ENCODE assay signal across 26 mouse cellular contexts in the genomic region with DNA sequence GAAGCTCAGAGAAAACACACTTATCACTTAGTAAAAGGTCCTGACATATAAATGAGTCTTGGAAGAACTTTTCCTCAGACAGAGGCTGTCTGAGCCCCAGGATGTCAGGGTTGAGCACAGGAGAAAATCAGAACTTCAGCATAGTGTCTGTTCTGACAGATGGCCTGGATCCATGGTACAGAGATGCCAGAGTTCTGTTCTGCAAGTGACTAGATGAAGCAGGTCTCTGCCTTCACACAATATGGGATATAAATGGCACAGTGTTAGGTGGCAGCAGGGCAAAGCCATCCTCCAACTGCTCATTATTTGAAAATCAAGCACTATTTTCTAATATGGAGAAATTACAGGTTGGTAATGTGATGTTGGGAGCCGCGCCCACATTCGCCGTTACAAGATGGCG.
A peak's percentile ranks its signal among the peaks of the same experiment; 100 is the strongest.
DNase-seq lines count a peak whose midpoint lies in the region; TF ChIP-seq lines count a peak whose summit lies in the region.
"Had no signal": no experiment of that assay in that cellular context is flagged by ENCODE, and none has a peak within 500 bp of the region (broad histone marks: within the 10 kb centered on the region; RNA-seq: fewer than 3 reads in every experiment).

No protein-coding gene starts in this region.

- peak overlapping the region; percentile 55 for H3K27ac ChIP-seq in layer of hippocampus, adult 2 months
- H3K27ac ChIP-seq: embryonic facial prominence, embryonic 10.5 days; embryonic facial prominence, embryonic 13.5 days; forebrain, embryonic 12.5 days; forebrain, embryonic 15.5 days; heart, adult 2 months; heart, embryonic 10.5 days; heart, embryonic 13.5 days; hindbrain, embryonic 14.5 days had no signal

- TF ChIP-seq CTCF in layer of hippocampus, adult 2 months (conservative IDR thresholded peaks at IDR 0.05) = no peak

- DNase-seq in layer of hippocampus, adult 2 months (ENCODE audit: low spot score in 2 of 2) = peak; percentile 46 to 49
- peak; percentile 33 for DNase-seq in layer of hippocampus, adult 9-10 months (ENCODE audit: low spot score)
- peak; percentile 23 to 82 for DNase-seq in layer of hippocampus, postnatal 14 days (ENCODE audit: low spot score in 2 of 2)
- DNase-seq in liver = no peak
- no peak for DNase-seq in embryo, embryonic 10 days (ENCODE audit: low spot score)
- DNase-seq in lung, postnatal 25 days (ENCODE audit: low spot score) = no peak
- DNase-seq: adrenal gland, adult 2 months; adrenal gland, postnatal 14 days; cerebellum, adult 11 months; cerebellum, adult 2 months; cerebellum, adult 9-11 months; cerebellum, postnatal 25 days; embryo, embryonic 11 days; gastrocnemius, postnatal 10 days; gastrocnemius, postnatal 36 days; heart, adult 2 months; heart, postnatal 14 days; heart, postnatal 4 days had no signal

- no peak overlapping the region for H3K4me3 ChIP-seq in layer of hippocampus, adult 2 months
- H3K4me3 ChIP-seq: embryonic facial prominence, embryonic 10.5 days; embryonic facial prominence, embryonic 13.5 days; erythroblast, embryonic 14.5 days; forebrain, embryonic 12.5 days; forebrain, embryonic 15.5 days; heart, adult 2 months; heart, embryonic 10.5 days; heart, embryonic 13.5 days had no signal

Comparison
In these comparisons a context has a peak if more than half of its experiments do, and no peak if none do; other contexts are left out.
1. DNase-seq: peak in layer of hippocampus, adult 2 months (2 of 2), layer of hippocampus, adult 9-10 months (single experiment) and layer of hippocampus, postnatal 14 days (2 of 2); none in liver (single experiment), embryo, embryonic 10 days (single experiment) and lung, postnatal 25 days (single experiment).